Mouse (Mus musculus): ENCODE data around the gene Auts2. TPM values are rescaled to one million over a fixed set of nuclear protein-coding genes. Genes with fewer than 3 reads are reported as not detected.

Gene Auts2
- polyA plus RNA-seq, 1 experiment from 2014 or later: 17.9 TPM

DNA sequence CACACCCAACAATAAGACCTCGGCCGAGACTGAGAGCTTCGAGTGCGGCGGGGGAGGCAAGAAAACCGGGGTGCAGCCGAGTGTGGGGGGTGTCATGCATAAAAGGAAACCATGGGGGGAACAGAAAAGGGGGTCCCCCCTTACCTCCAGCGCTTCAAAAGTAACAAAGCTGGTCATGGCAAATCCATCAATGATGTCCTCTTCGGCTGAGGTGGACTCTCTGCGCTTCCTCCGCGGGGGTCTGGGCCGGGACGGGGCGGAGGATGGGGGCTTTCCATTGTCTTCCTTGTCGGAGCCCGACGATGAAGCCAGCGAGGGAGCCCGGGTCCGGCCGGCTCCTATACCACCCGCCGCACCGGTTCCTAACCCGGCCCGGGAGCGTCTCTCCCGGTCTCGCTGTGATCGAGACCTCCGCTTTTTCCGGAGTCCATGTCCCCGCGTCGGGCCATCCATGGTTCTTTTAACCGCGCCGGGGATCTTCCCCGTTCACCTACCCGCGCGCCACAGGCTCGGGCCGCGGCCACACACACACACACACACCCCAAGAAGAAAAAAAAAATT is 1.7 kb downstream of the Auts2 start:
- peak overlapping the region; percentile 84 for H3K9ac ChIP-seq (replicated peaks; ENCODE audit: low read length)
- ATAC-seq (ENCODE audit: low FRiP score, low TSS enrichment): no peak
- H3K4me3 ChIP-seq (ENCODE audit: low read length): peak overlapping the region; percentile 88
- H3K4me2 ChIP-seq (replicated peaks; ENCODE audit: low read depth, low read length): peak overlapping the region; percentile 90
- H3K27ac ChIP-seq (ENCODE audit: low read length): peak overlapping the region; percentile 86
- H3K9me3 ChIP-seq (ENCODE audit: low read length): no peaks in the 10 kb centered on the region
- H3K36me3 ChIP-seq (ENCODE audit: insufficient read depth, low read length): no peaks in the 10 kb centered on the region
- H3K27me3 ChIP-seq (ENCODE audit: insufficient read depth, low read length): no peaks in the 10 kb centered on the region
- WGBS: under 1% methylated on average over 43 of the region's 46 CpGs
- H3K4me1 ChIP-seq (ENCODE audit: insufficient read depth, low read length): peaks cover 17% of the 10 kb centered on the region

GRCm38 (mm10) chr5:132540841-132541311 is 2.3 kb downstream of the Auts2 start:
- WGBS: 2% methylated on average over 6 of the region's 7 CpGs
- H3K27ac ChIP-seq (ENCODE audit: low read length): no peak overlapping the region

GRCm38 (mm10) chr5:132537475-132537874 is 5.7 kb downstream of the Auts2 start:
- Histone ChIP-seq H3K4me3 (ENCODE audit: low read length) (no peak overlapping the region), H3K4me2 (replicated peaks; ENCODE audit: low read depth, low read length) (no peak overlapping the region), H3K27ac (ENCODE audit: low read length) (no peak overlapping the region), H3K36me3 (ENCODE audit: insufficient read depth, low read length) (no peaks in the 10 kb centered on the region), H3K9ac (replicated peaks; ENCODE audit: low read length) (no peak overlapping the region), H3K4me1 (ENCODE audit: insufficient read depth, low read length) (peaks cover 22% of the 10 kb centered on the region), H3K27me3 (ENCODE audit: insufficient read depth, low read length) (no peaks in the 10 kb centered on the region), H3K9me3 (ENCODE audit: low read length) (no peaks in the 10 kb centered on the region)
- WGBS: 91% methylated on average over 4 of the region's 4 CpGs
- no peak for ATAC-seq (ENCODE audit: low FRiP score, low TSS enrichment)

More at GRCm38 (mm10) chr5:132540841-132541311, 2.3 kb downstream of the Auts2 start:
- H3K4me1 ChIP-seq (ENCODE audit: insufficient read depth, low read length): peaks cover 17% of the 10 kb centered on the region
- no peaks in the 10 kb centered on the region for H3K9me3 ChIP-seq (ENCODE audit: low read length)
- H3K27me3 ChIP-seq (ENCODE audit: insufficient read depth, low read length): no peaks in the 10 kb centered on the region
- peak overlapping the region; percentile 88 for H3K4me3 ChIP-seq (ENCODE audit: low read length)
- H3K4me2 ChIP-seq (replicated peaks; ENCODE audit: low read depth, low read length): peak overlapping the region; percentile 90
- peak overlapping the region; percentile 84 for H3K9ac ChIP-seq (replicated peaks; ENCODE audit: low read length)
- no peak for ATAC-seq (ENCODE audit: low FRiP score, low TSS enrichment)
- no peaks in the 10 kb centered on the region for H3K36me3 ChIP-seq (ENCODE audit: insufficient read depth, low read length)

DNA sequence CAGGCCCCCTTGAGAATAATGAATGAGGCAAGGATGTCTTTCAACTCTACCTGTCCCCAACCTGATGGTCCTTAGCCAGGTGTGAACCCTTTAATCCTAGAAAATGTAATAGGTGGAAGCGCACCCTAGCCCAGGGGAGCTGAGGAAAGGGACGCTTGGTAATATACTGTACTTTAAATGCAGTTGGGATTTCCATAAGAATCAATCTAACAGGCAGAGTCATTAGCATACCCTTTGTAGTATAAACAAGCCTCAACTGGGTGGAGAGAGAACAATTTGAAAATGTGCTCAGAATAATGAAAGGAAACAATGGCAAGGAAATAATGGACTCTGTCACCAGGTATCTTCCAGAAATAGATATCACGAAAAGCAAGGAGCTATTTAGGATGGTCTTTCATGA is 16.7 kb downstream of the Auts2 start:
- Histone ChIP-seq H3K9me3 (ENCODE audit: low read length) (no peaks in the 10 kb centered on the region), H3K4me1 (ENCODE audit: insufficient read depth, low read length) (peaks cover 33% of the 10 kb centered on the region), H3K9ac (replicated peaks; ENCODE audit: low read length) (no peak overlapping the region), H3K27ac (ENCODE audit: low read length) (no peak overlapping the region), H3K27me3 (ENCODE audit: insufficient read depth, low read length) (no peaks in the 10 kb centered on the region), H3K4me3 (ENCODE audit: low read length) (no peak overlapping the region), H3K36me3 (ENCODE audit: insufficient read depth, low read length) (no peaks in the 10 kb centered on the region), H3K4me2 (replicated peaks; ENCODE audit: low read depth, low read length) (no peak overlapping the region)
- 85% methylated on average over 3 of the region's 3 CpGs for WGBS
- ATAC-seq (ENCODE audit: low FRiP score, low TSS enrichment): no peak

GRCm38 (mm10) chr5:132521358-132521873 is 21.7 kb downstream of the Auts2 start:
- 85% methylated on average over 12 of the region's 12 CpGs for WGBS
- no peaks in the 10 kb centered on the region for H3K36me3 ChIP-seq (ENCODE audit: insufficient read depth, low read length)
- no peak overlapping the region for H3K27ac ChIP-seq (ENCODE audit: low read length)
- no peak for ATAC-seq (ENCODE audit: low FRiP score, low TSS enrichment)
- H3K27me3 ChIP-seq (ENCODE audit: insufficient read depth, low read length): no peaks in the 10 kb centered on the region
- no peak overlapping the region for H3K4me2 ChIP-seq (replicated peaks; ENCODE audit: low read depth, low read length)
- H3K9me3 ChIP-seq (ENCODE audit: low read length): no peaks in the 10 kb centered on the region
- no peak overlapping the region for H3K4me3 ChIP-seq (ENCODE audit: low read length)
- peaks cover 46% of the 10 kb centered on the region for H3K4me1 ChIP-seq (ENCODE audit: insufficient read depth, low read length)
- no peak overlapping the region for H3K9ac ChIP-seq (replicated peaks; ENCODE audit: low read length)

DNA sequence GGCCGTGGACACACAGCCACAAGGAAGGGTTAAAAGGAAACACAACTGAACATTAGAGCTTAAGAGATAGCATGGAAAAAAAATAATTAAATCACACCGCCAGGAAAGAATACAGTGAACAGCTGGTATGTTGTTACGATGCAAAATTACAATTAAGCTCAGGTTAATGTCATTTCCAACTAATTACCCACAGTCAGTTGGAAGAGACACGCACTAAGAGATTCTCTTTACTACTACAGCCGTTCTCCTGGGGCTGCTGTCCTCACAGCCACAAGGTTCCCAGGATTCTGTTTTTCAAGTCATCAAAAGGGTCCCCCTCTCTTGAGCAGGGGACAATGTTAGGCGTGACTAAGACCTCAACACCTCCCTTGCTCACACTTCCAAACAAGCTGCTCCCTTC is 25.3 kb downstream of the Auts2 start:
- no peak overlapping the region for H3K27ac ChIP-seq (ENCODE audit: low read length)
- no peak for ATAC-seq (ENCODE audit: low FRiP score, low TSS enrichment)
- WGBS: 39% methylated on average over 6 of the region's 6 CpGs
- no peak overlapping the region for H3K4me3 ChIP-seq (ENCODE audit: low read length)
- no peaks in the 10 kb centered on the region for H3K9me3 ChIP-seq (ENCODE audit: low read length)
- H3K36me3 ChIP-seq (ENCODE audit: insufficient read depth, low read length): no peaks in the 10 kb centered on the region
- no peak overlapping the region for H3K9ac ChIP-seq (replicated peaks; ENCODE audit: low read length)
- H3K4me1 ChIP-seq (ENCODE audit: insufficient read depth, low read length): peaks cover 54% of the 10 kb centered on the region
- H3K4me2 ChIP-seq (replicated peaks; ENCODE audit: low read depth, low read length): no peak overlapping the region
- H3K27me3 ChIP-seq (ENCODE audit: insufficient read depth, low read length): no peaks in the 10 kb centered on the region

DNA sequence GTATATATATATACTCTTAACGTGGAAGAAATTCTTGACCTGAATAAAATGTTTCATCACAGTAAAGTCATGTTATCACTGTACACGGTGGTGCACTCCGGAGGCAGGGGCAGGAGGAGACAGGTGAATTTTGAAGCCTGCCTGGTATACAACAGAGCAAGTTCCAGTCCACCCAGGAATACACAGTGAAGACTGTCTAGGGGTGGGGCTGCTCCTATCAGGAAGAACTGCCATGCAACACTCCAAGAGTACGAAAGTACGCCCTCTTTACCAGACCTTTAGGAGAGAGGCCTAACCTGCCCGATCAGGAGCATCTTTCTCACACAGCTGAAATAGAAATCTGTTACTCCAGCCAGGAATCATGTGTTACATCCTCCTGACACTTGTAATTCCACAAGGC is 28.6 kb downstream of the Auts2 start:
- Histone ChIP-seq H3K36me3 (ENCODE audit: insufficient read depth, low read length) (no peaks in the 10 kb centered on the region), H3K9me3 (ENCODE audit: low read length) (no peaks in the 10 kb centered on the region), H3K4me2 (replicated peaks; ENCODE audit: low read depth, low read length) (no peak overlapping the region), H3K4me1 (ENCODE audit: insufficient read depth, low read length) (peaks cover 36% of the 10 kb centered on the region), H3K4me3 (ENCODE audit: low read length) (no peak overlapping the region), H3K27me3 (ENCODE audit: insufficient read depth, low read length) (no peaks in the 10 kb centered on the region), H3K9ac (replicated peaks; ENCODE audit: low read length) (no peak overlapping the region), H3K27ac (ENCODE audit: low read length) (no peak overlapping the region)
- 83% methylated on average over 6 of the region's 6 CpGs for WGBS
- ATAC-seq (ENCODE audit: low FRiP score, low TSS enrichment): no peak

- H3K27ac ChIP-seq (ENCODE audit: low read length): no peak overlapping the region
- H3K27me3 ChIP-seq (ENCODE audit: insufficient read depth, low read length): no peaks in the 10 kb centered on the region
- no peak overlapping the region for H3K9ac ChIP-seq (replicated peaks; ENCODE audit: low read length)
- no peak overlapping the region for H3K4me3 ChIP-seq (ENCODE audit: low read length)
- no peak for ATAC-seq (ENCODE audit: low FRiP score, low TSS enrichment)
- no peaks in the 10 kb centered on the region for H3K36me3 ChIP-seq (ENCODE audit: insufficient read depth, low read length)
- 42% methylated on average over 7 of the region's 7 CpGs for WGBS
- no peaks in the 10 kb centered on the region for H3K9me3 ChIP-seq (ENCODE audit: low read length)
- no peak overlapping the region for H3K4me2 ChIP-seq (replicated peaks; ENCODE audit: low read depth, low read length)
- peaks cover 23% of the 10 kb centered on the region for H3K4me1 ChIP-seq (ENCODE audit: insufficient read depth, low read length)
These were observed 29.9 kb downstream of the Auts2 start for GRCm38 (mm10) chr5:132513206-132513605.

DNA sequence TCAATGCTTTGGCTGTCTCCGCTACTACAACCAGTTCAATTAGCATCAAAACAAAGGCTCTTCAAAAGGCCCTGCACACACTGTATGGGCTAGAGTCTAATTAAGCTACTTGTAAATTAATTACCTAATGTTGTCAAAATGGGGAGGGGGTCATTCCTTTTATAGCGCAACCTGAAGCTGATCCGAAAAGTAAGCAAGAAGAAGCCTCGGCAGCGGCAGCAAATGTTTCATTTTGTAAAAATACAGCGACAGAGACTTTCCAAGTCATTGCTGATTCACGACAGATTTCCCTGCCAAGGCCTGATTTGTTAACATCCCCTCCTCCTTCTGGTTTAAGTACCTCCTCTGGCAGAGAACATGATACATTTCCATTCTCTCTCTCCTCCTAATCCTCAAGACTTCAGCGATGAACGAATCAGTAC is 33.7 kb downstream of the Auts2 start:
- Histone ChIP-seq H3K4me3 (ENCODE audit: low read length) (no peak overlapping the region), H3K27ac (ENCODE audit: low read length) (no peak overlapping the region), H3K36me3 (ENCODE audit: insufficient read depth, low read length) (no peaks in the 10 kb centered on the region), H3K9ac (replicated peaks; ENCODE audit: low read length) (no peak overlapping the region), H3K4me1 (ENCODE audit: insufficient read depth, low read length) (peaks cover 13% of the 10 kb centered on the region), H3K27me3 (ENCODE audit: insufficient read depth, low read length) (no peaks in the 10 kb centered on the region), H3K9me3 (ENCODE audit: low read length) (no peaks in the 10 kb centered on the region), H3K4me2 (replicated peaks; ENCODE audit: low read depth, low read length) (peak overlapping the region; percentile 34)
- 19% methylated on average over 9 of the region's 9 CpGs for WGBS
- no peak for ATAC-seq (ENCODE audit: low FRiP score, low TSS enrichment)

- no peak overlapping the region for H3K4me2 ChIP-seq (replicated peaks; ENCODE audit: low read depth, low read length)
- no peaks in the 10 kb centered on the region for H3K27me3 ChIP-seq (ENCODE audit: insufficient read depth, low read length)
- no peak overlapping the region for H3K4me3 ChIP-seq (ENCODE audit: low read length)
- 94% methylated on average over 1 of the region's 1 CpGs for WGBS
- no peak overlapping the region for H3K27ac ChIP-seq (ENCODE audit: low read length)
- ATAC-seq (ENCODE audit: low FRiP score, low TSS enrichment): no peak
- H3K9me3 ChIP-seq (ENCODE audit: low read length): no peaks in the 10 kb centered on the region
- no peak overlapping the region for H3K9ac ChIP-seq (replicated peaks; ENCODE audit: low read length)
- no peaks in the 10 kb centered on the region for H3K36me3 ChIP-seq (ENCODE audit: insufficient read depth, low read length)
- H3K4me1 ChIP-seq (ENCODE audit: insufficient read depth, low read length): peaks cover 17% of the 10 kb centered on the region
These were observed 38.3 kb downstream of the Auts2 start for GRCm38 (mm10) chr5:132504893-132505292.

Measured in kidney, embryonic 16.5 days (tissue).